Mouse (Mus musculus) limb, embryonic 11.5 days (tissue): ENCODE data around the gene Asic3. TPM values are rescaled to one million over a fixed set of nuclear protein-coding genes. Genes with fewer than 3 reads are reported as not detected.

Source experiments
- ATAC-seq: fragments of 200-750 bp; cut with Nextera tagmentation; 2 replicates; pipeline ENCODE4 v1.8.0; 2017; ENCODE audit warnings: low read depth; ENCODE audit not compliant: insufficient number of reproducible peaks, low FRiP score, low TSS enrichment
- DNase-seq: peaks from one replicate; pipeline ENCODE4 v3.0.0-alpha.2; 2015; ENCODE audit warnings: low spot score
- H3K27ac ChIP-seq: fragments of 300-500 bp; sonication (generic); replicated peaks from 2 replicates; pipeline ENCODE4 v1.5.1; 2014; ENCODE audit warnings: low read depth, mild to moderate bottlenecking, low read length
- H3K27me3 ChIP-seq: fragments of 300-500 bp; sonication (generic); 2 replicates; pipeline ENCODE4 v1.6.1; 2014; ENCODE audit warnings: mild to moderate bottlenecking, low read length, mixed read lengths; ENCODE audit not compliant: control insufficient read depth, insufficient read depth
- H3K36me3 ChIP-seq: fragments of 300-500 bp; sonication (generic); 2 replicates; pipeline ENCODE4 v1.6.1; 2014; ENCODE audit warnings: mild to moderate bottlenecking, low read length, moderate library complexity, mixed read lengths; ENCODE audit not compliant: control insufficient read depth, insufficient read depth
- H3K4me1 ChIP-seq: fragments of 300-500 bp; sonication (generic); 2 replicates; pipeline ENCODE4 v1.6.1; 2014; ENCODE audit warnings: low read length, mixed read lengths; ENCODE audit not compliant: control insufficient read depth, insufficient read depth
- H3K4me2 ChIP-seq: fragments of 300-500 bp; sonication (generic); 2 replicates; pipeline ENCODE4 v1.6.1; 2014; ENCODE audit warnings: low read depth, mild to moderate bottlenecking, moderate library complexity; ENCODE audit not compliant: severe bottlenecking
- H3K4me3 ChIP-seq: fragments of 300-500 bp; sonication (generic); 2 replicates; pipeline ENCODE4 v1.5.1; 2014; ENCODE audit warnings: low read depth, low read length
- H3K9ac ChIP-seq: fragments of 300-500 bp; sonication (generic); 2 replicates; pipeline ENCODE4 v1.6.1; 2014; ENCODE audit warnings: mild to moderate bottlenecking, low read length
- H3K9me3 ChIP-seq: fragments of 300-500 bp; sonication (generic); 2 replicates; pipeline ENCODE4 v1.6.1; 2016; ENCODE audit warnings: low read length; ENCODE audit not compliant: control insufficient read depth
- WGBS: fragments of 180-500 bp; shearing (Covaris S2); extraction: QIAGEN DNeasy Blood & Tissue Kit; methylation state at CpG from one replicate; pipeline ENCODE4 v1.1.7; 2014; 5-methylcytosine and 5-hydroxymethylcytosine counted together
- polyA plus RNA-seq: library from polyadenylated mRNA; unstranded; fragments of >200 nt; fragmentation: Nextera tagmentation; extraction: Ambion mirVana; gene quantifications from 2 replicates; pipeline ENCODE4 v1.2.1, GENCODE M21; 2014

Asic3 gene
- polyA plus RNA-seq, 1 experiment from 2014 or later, result 0.40 TPM

DNA sequence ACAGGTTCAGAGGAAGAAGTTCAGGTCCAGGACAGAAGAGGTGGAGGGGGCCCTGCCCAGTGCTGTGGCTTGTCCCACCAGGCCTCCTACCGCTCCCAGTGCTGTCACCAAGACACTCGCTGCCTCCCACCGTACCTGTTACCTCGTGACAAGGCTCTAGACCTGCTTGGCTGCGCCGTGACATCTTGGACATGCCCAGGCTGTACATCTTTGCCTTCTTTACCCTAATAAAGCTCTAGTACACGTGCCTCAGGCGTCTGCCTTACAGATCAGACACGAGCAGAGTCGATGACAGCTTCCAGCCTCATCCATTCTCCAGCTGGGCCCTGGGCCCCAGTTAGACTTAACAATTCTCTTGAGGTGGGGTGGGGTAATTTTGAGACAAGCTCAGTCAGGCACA, 4.4 kb downstream of the Asic3 start:
- no peak for DNase-seq
- Histone ChIP-seq H3K27me3 (no peaks in the 10 kb centered on the region; the same call in 1 of the 2 replicates), H3K4me2 (no peak overlapping the region), H3K9me3 (no peaks in the 10 kb centered on the region), H3K36me3 (peaks cover 4% of the 10 kb centered on the region; the same call in 1 of the 2 replicates), H3K27ac (no peak overlapping the region), H3K4me1 (peaks cover 6% of the 10 kb centered on the region; the same call in 1 of the 2 replicates), H3K4me3 (no peak overlapping the region), H3K9ac (no peak overlapping the region)
- 91% methylated on average over 10 of the region's 10 CpGs for WGBS
- no peak for ATAC-seq

DNA sequence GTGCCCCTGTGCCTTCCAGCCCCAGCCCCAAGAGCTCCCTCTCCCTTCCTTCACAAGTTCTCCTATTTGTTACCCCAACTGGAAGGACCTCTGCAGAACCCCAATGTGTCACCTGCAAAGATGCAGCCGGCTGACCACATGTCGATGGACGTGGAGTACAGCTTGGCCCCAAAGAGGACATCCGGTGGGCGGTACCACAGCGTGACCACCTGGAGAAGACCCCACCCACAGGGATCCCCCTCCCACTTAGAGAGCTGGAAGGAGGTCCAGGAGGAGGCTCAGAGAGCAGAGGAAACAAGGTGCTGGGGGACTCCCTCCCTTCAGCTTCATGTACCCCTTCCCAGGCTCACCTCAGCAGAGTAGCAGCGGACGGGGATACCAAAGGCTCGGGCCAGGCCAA, 7.2 kb downstream of the Asic3 start:
- Histone ChIP-seq H3K27ac (no peak overlapping the region), H3K27me3 (no peaks in the 10 kb centered on the region), H3K9ac (no peak overlapping the region), H3K4me3 (no peak overlapping the region), H3K4me1 (peaks cover 13% of the 10 kb centered on the region), H3K36me3 (peaks cover 4% of the 10 kb centered on the region; the same call in 1 of the 2 replicates), H3K4me2 (no peak overlapping the region), H3K9me3 (no peaks in the 10 kb centered on the region)
- DNase-seq (no peak), ATAC-seq (no peak)
- WGBS, result 81% methylated on average over 9 of the region's 9 CpGs

DNA sequence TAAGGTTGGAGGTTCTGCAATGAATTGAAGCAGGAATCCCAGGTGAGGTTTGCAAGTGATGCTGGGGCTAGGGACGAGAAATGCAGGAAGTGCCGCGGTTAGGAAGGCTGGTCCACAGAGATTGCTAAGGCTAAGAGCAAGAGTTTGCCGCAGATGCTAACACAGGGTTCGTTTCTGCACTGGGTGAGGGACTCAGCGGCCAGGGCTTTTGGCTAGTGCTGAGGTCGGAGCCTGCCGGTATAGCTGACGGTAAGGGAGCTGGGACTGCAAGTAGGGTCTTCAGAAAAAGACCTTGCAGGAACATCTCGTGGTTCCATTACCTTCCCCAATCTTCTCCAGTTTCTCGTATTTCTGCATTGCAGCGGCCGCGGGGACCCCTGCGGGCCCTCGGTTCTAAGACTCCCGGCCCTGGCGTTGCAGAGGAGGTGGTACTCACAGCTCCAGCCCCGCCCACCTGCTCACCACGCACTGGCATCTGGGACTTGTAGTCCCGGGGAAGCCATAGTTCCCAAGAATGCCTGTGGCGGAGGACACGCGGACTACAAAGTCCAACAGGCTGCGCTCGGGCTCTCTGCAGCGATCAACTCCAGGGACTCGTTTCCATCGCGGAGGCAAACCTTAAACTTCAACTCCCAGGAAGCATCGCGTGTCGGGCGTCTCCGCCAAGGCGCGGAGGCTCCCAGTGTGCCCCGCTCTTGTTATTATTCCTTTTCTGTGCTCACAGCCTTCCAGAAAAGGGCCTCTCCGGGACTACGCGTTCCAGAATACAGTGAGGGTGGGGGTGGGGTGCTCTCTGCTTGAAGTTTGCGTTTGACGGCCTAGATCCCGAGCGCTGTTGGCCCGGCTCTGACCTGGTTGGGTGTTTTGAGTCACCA, 10.2 kb downstream of the Asic3 start, which contains the start of the genes Cdk5 and Slc4a2:
Gene Cdk5 (minus strand): TSS at position 402 of the 875 bp plus-strand sequence.
Gene Slc4a2 (plus strand): TSS at position 709 of the 875 bp plus-strand sequence.
- WGBS, result under 1% methylated on average over 46 of the region's 46 CpGs
- peaks cover 36% of the 10 kb centered on the region for H3K4me1 ChIP-seq
- H3K9ac ChIP-seq, result peak within 1 kb of the TSS; percentile 75
- peak within 1 kb of the TSS; percentile 58 for H3K4me3 ChIP-seq
- ATAC-seq (peak; percentile 90), DNase-seq (peak; percentile 99)
- no peaks in the 10 kb centered on the region for H3K9me3 ChIP-seq
- H3K36me3 ChIP-seq, result peaks cover 4% of the 10 kb centered on the region; the same call in 1 of the 2 replicates
- peak within 1 kb of the TSS; percentile 78 for H3K27ac ChIP-seq
- H3K27me3 ChIP-seq, result no peaks in the 10 kb centered on the region
- peak within 1 kb of the TSS; percentile 87 for H3K4me2 ChIP-seq

DNA sequence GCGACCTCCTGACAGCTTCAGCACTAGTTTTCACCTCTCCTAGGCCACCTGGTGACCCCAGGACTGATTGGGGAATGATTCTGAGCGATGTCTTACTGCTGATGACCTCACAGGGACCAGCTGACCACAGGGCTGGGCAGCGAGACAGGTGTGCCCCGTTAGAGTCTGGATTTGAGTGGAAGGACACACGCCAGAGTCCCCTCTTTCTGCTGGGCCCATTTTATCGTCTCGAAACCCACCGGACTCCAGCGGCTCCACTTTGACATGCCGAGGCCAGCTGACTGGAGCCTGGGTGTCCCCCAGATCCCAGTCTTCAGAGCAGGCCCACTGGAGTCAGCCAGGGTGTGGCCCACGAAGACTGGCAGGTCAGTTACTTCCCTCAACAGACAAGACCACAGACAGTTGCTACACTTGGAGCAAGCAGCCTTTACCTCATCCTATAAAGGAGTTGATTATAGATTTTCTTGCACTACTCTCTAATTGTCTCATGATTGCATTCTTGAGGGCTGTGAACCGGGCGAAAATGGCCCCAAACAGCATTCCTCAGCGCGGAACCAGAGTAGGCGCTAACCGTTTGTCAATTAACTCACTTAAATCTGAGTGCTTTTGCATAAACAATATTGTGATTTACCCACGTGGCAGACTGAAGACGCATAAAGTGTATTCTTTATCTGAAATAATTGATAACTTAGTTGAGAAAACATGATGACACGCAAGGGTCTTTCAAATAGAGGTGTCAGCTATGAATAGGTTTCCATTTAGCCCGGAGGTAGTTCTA, 11.0 kb downstream of the Asic3 start:
- Histone ChIP-seq H3K9ac (peak overlapping the region; percentile 64), H3K4me1 (peaks cover 42% of the 10 kb centered on the region), H3K36me3 (peaks cover 2% of the 10 kb centered on the region; the same call in 1 of the 2 replicates), H3K4me3 (peak overlapping the region; percentile 58), H3K9me3 (no peaks in the 10 kb centered on the region), H3K27ac (peak overlapping the region; percentile 78), H3K4me2 (peak overlapping the region; percentile 87), H3K27me3 (no peaks in the 10 kb centered on the region)
- no peak for DNase-seq
- no peak; the same call in 1 of the 2 replicates for ATAC-seq
- 15% methylated on average over 21 of the region's 21 CpGs for WGBS

DNA sequence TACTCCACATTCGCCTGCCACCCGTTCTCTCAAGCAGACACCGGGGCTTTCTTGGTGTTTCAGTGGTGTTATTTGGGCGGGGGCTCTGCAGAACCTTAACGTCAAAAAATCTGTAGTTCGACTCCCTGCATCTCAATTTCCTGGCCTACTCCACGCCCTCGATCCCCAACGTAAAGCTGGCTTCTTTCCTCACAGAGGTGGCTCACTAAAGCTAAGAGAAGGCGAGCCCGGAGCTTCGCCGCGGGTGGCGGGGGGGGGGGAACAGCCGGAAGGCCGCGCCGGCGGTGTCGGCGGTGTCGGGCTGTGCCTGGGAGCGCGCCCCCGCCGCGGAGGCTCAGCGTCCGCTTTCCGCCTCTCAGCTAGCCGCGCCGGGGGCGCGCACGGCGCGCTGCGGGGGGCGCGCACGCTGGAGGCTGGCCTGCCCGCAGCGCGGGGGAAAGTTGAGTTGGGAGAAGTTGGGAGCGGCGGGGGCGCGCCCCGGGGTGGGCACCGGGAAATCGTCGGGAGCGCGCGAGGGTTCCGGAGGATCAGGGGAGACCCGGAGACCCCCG, 11.7 kb downstream of the Asic3 start:
- Histone ChIP-seq H3K9ac (peak overlapping the region; percentile 60), H3K27me3 (no peaks in the 10 kb centered on the region), H3K27ac (peak overlapping the region; percentile 45), H3K9me3 (no peaks in the 10 kb centered on the region), H3K4me3 (peak overlapping the region; percentile 52), H3K4me2 (peak overlapping the region; percentile 87), H3K4me1 (peaks cover 42% of the 10 kb centered on the region), H3K36me3 (0 out of 2 replicates have a peak, but pooled peaks cover 1% of the 10 kb centered on the region)
- ATAC-seq, result no peak
- peak; percentile 88 for DNase-seq
- whole genome bisulfite sequencing, result under 1% methylated on average over 58 of the region's 60 CpGs

DNA sequence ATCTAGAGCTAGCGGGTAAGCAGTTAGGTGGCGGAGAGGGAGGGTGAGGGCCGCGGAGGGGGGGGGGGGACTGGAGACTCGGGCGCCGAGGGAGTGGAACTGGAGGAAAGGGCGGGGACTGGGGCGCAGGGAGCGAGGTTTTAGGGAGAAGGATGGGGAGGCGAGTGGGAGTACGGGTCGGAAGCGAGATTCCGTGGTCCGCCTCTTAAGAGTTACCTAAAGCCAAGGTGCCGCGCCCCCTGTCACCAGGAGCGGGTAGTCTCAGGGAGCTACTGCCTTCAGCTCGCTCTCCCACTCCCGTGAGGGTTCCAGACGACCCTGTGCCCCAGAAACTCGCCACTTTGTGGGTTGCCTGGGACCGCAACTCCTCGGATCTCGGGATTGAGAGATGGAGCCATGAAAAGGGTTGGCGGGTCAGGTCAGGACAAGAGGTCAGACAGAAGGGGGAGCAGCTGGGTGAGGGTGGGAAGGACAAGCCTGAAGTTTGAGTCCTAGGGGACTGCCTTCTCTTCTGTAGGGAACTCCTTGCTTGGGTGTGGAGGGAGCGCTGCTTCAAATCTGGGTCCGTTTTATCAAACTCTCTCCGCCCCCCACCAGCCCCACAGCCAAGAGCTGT, 12.3 kb downstream of the Asic3 start:
- DNase-seq (peak; percentile 76), ATAC-seq (no peak)
- peak overlapping the region; percentile 60 for H3K9ac ChIP-seq
- H3K9me3 ChIP-seq, result no peaks in the 10 kb centered on the region
- H3K27me3 ChIP-seq, result no peaks in the 10 kb centered on the region
- H3K4me3 ChIP-seq, result peak overlapping the region; percentile 52
- peaks cover 42% of the 10 kb centered on the region for H3K4me1 ChIP-seq
- H3K36me3 ChIP-seq, result peaks cover 3% of the 10 kb centered on the region; the same call in 1 of the 2 replicates
- H3K27ac ChIP-seq, result peak overlapping the region; percentile 45; the same call in 1 of the 2 replicates
- H3K4me2 ChIP-seq, result peak overlapping the region; percentile 87
- 1% methylated on average over 24 of the region's 30 CpGs for WGBS

DNA sequence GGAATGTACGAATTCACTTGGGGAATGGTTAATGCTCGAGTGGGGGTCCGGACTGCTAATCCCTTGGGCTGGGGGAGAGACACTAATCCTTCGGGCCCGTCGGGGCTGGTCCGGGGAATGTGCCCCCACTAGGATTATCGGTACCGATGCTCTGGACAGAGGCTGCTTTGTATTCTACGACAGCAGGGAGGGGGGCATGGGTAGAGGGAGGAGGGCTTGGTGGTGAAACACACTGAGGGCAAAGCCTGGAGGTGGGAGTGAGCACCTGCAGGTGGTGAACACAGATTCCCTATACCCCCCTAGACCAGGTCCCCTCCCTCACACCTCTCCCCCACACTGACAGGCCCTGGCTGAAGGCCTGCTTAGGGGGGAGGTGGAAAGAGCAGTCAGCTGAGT, 12.8 kb downstream of the Asic3 start:
- DNase-seq (peak; percentile 58), ATAC-seq (peak; percentile 14; the same call in 1 of the 2 replicates)
- 1% methylated on average over 10 of the region's 10 CpGs for WGBS

More for the DNA sequence above, 12.8 kb downstream of the Asic3 start:
- no peaks in the 10 kb centered on the region for H3K9me3 ChIP-seq
- peaks cover 8% of the 10 kb centered on the region; the same call in 1 of the 2 replicates for H3K36me3 ChIP-seq
- H3K9ac ChIP-seq, result no peak overlapping the region
- H3K4me1 ChIP-seq, result peaks cover 42% of the 10 kb centered on the region
- H3K27ac ChIP-seq, result no peak overlapping the region
- peak overlapping the region; percentile 87 for H3K4me2 ChIP-seq
- peak overlapping the region; percentile 52 for H3K4me3 ChIP-seq
- H3K27me3 ChIP-seq, result no peaks in the 10 kb centered on the region
